Mouse (Mus musculus) heart, postnatal 0 days (tissue): ENCODE data around the gene Gpr176. TPM values are rescaled to one million over a fixed set of nuclear protein-coding genes. Genes with fewer than 3 reads are reported as not detected.
A peak's percentile ranks its signal among the peaks of the same experiment; 100 is the strongest.

Experiments used
- ATAC-seq: fragments of 200-750 bp; cut with Nextera tagmentation; 2 replicates; pipeline ENCODE4 v1.8.0; 2017; ENCODE audit warnings: low read depth, moderate number of reproducible peaks, moderate library complexity; ENCODE audit not compliant: insufficient read depth
- DNase-seq: peaks from one replicate; pipeline ENCODE4 v3.0.0-alpha.2; 2016; ENCODE audit warnings: low spot score
- H3K27ac ChIP-seq: fragments of 300-500 bp; sonication (generic); 2 replicates; pipeline ENCODE4 v1.5.1; 2014; ENCODE audit warnings: low read depth, mild to moderate bottlenecking
- H3K27me3 ChIP-seq: fragments of 300-500 bp; sonication (generic); 2 replicates; pipeline ENCODE4 v1.6.1; 2014; ENCODE audit warnings: low read length, mixed read lengths; ENCODE audit not compliant: control insufficient read depth, insufficient read depth
- H3K36me3 ChIP-seq: fragments of 300-500 bp; sonication (generic); replicated peaks from 2 replicates; pipeline ENCODE4 v1.6.1; 2014; ENCODE audit warnings: low read length, mixed read lengths; ENCODE audit not compliant: control insufficient read depth, insufficient read depth
- H3K4me1 ChIP-seq: fragments of 300-500 bp; sonication (generic); 2 replicates; pipeline ENCODE4 v1.6.1; 2014; ENCODE audit warnings: antibody characterized with exemption; ENCODE audit not compliant: control insufficient read depth, insufficient read depth
- H3K4me2 ChIP-seq: fragments of 300-500 bp; sonication (generic); 2 replicates; pipeline ENCODE4 v1.6.1; 2014; ENCODE audit warnings: low read depth, mild to moderate bottlenecking, low read length, moderate library complexity
- H3K4me3 ChIP-seq: fragments of 300-500 bp; sonication (generic); 2 replicates; pipeline ENCODE4 v1.5.1; 2014; ENCODE audit warnings: low read depth, low read length
- H3K9ac ChIP-seq: fragments of 300-500 bp; sonication (generic); replicated peaks from 2 replicates; pipeline ENCODE4 v1.6.1; 2014; ENCODE audit warnings: low read depth, low read length, mixed read lengths
- H3K9me3 ChIP-seq: fragments of 300-500 bp; sonication (generic); replicated peaks from 2 replicates; pipeline ENCODE4 v1.6.1; 2016; ENCODE audit warnings: low read length; ENCODE audit not compliant: control insufficient read depth
- CTCF ChIP-seq: IDR thresholded peaks from 2 replicates; pipeline ENCODE4 v1.5.1; 2016; ENCODE audit warnings: antibody characterized with exemption, control low read depth, low read depth
- EP300 ChIP-seq: IDR thresholded peaks from 2 replicates; pipeline ENCODE4 v1.6.1; 2016; ENCODE audit warnings: antibody characterized with exemption, low read depth
- WGBS: fragments of 180-500 bp; shearing (Covaris S2); extraction: QIAGEN DNeasy Blood & Tissue Kit; methylation state at CpG from one replicate; pipeline ENCODE4 v1.1.7; 2014; 5-methylcytosine and 5-hydroxymethylcytosine counted together
- polyA plus RNA-seq: library from polyadenylated mRNA; unstranded; fragments of >200 nt; fragmentation: Nextera tagmentation; extraction: Ambion mirVana; gene quantifications from 2 replicates; pipeline ENCODE4 v1.2.1, GENCODE M21; 2015
- total RNA-seq: library from RNA; depleted of rRNA; stranded (reverse); fragments of >200 nt; gene quantifications from 2 replicates; pipeline ENCODE4 v1.2.3, GENCODE M21; 2014; ENCODE audit warnings: low replicate concordance

Gpr176 gene
- total and polyA plus RNA-seq, 2 experiments from 2014 or later: 0.27 to 0.31 TPM

- peaks cover 45% of the 10 kb centered on the region for H3K27me3 ChIP-seq
- H3K27ac ChIP-seq: no peak overlapping the region; the same call in 1 of the 2 replicates
- peak overlapping the region; percentile 51 for H3K4me3 ChIP-seq
- no peaks in the 10 kb centered on the region for H3K9me3 ChIP-seq
- H3K4me1 ChIP-seq: peaks cover 17% of the 10 kb centered on the region
- peak overlapping the region; percentile 92 for H3K4me2 ChIP-seq
- no peaks in the 10 kb centered on the region for H3K36me3 ChIP-seq
- ATAC-seq: peak; percentile 89
- H3K9ac ChIP-seq: peak overlapping the region; percentile 40; the same call in 1 of the 2 replicates
- WGBS: 2% methylated on average over 42 of the region's 43 CpGs
- TF ChIP-seq EP300: no peak
- no peak for TF ChIP-seq CTCF
- peak; percentile 64 for DNase-seq
Observed at GRCm38 (mm10) chr2:118373572-118374279, 507 bp upstream of the Gpr176 start.

- ATAC-seq: no peak
Observed at GRCm38 (mm10) chr2:118372561-118372900, 688 bp downstream of the Gpr176 start.

GRCm38 (mm10) chr2:118371841-118372240 lies 1.4 kb downstream of the Gpr176 start:
- Histone ChIP-seq H3K9me3 (no peaks in the 10 kb centered on the region), H3K27me3 (peaks cover 45% of the 10 kb centered on the region), H3K4me3 (no peak overlapping the region), H3K9ac (no peak overlapping the region), H3K27ac (no peak overlapping the region), H3K4me2 (no peak overlapping the region), H3K36me3 (no peaks in the 10 kb centered on the region), H3K4me1 (peaks cover 17% of the 10 kb centered on the region)
- WGBS: 50% methylated on average over 1 of the region's 1 CpGs
- DNase-seq (no peak), ATAC-seq (no peak)
- TF ChIP-seq CTCF (no peak), EP300 (no peak)

More at GRCm38 (mm10) chr2:118372561-118372900, 688 bp downstream of the Gpr176 start:
- Histone ChIP-seq H3K9ac (peak overlapping the region; percentile 40; the same call in 1 of the 2 replicates), H3K27ac (no peak overlapping the region), H3K4me2 (peak overlapping the region; percentile 92), H3K4me1 (peaks cover 17% of the 10 kb centered on the region), H3K27me3 (peaks cover 45% of the 10 kb centered on the region), H3K9me3 (no peaks in the 10 kb centered on the region), H3K4me3 (peak overlapping the region; percentile 51), H3K36me3 (no peaks in the 10 kb centered on the region)
- 11% methylated on average over 11 of the region's 11 CpGs for WGBS
- TF ChIP-seq EP300 (no peak), CTCF (no peak)
- no peak for DNase-seq

- ATAC-seq: no peak
- Histone ChIP-seq H3K27ac (no peak overlapping the region), H3K4me2 (no peak overlapping the region), H3K4me1 (no peaks in the 10 kb centered on the region), H3K9me3 (no peaks in the 10 kb centered on the region), H3K4me3 (no peak overlapping the region), H3K27me3 (no peaks in the 10 kb centered on the region), H3K36me3 (no peaks in the 10 kb centered on the region), H3K9ac (no peak overlapping the region)
- DNase-seq: no peak
- 75% methylated on average over 6 of the region's 6 CpGs for WGBS
- no peak for TF ChIP-seq CTCF
- TF ChIP-seq EP300: no peak
Observed at GRCm38 (mm10) chr2:118355138-118355719, 18.0 kb downstream of the Gpr176 start.

- Histone ChIP-seq H3K4me1 (no peaks in the 10 kb centered on the region), H3K4me2 (no peak overlapping the region), H3K27ac (no peak overlapping the region), H3K27me3 (no peaks in the 10 kb centered on the region), H3K9me3 (no peaks in the 10 kb centered on the region), H3K36me3 (no peaks in the 10 kb centered on the region), H3K4me3 (no peak overlapping the region), H3K9ac (no peak overlapping the region)
- WGBS: 63% methylated on average over 4 of the region's 4 CpGs
- no peak for TF ChIP-seq CTCF
- no peak for TF ChIP-seq EP300
- DNase-seq (no peak), ATAC-seq (no peak)
Observed at GRCm38 (mm10) chr2:118353916-118354403, 19.3 kb downstream of the Gpr176 start.
